Mouse (Mus musculus): ENCODE data around the gene Vmn1r129. TPM values are rescaled to one million over a fixed set of nuclear protein-coding genes. Genes with fewer than 3 reads are reported as not detected.
"Not testable (repeated sequence)": the region's sequence is repeated elsewhere in the genome, so short reads cannot be mapped to it uniquely, and the experiment has no call there.

Gene Vmn1r129
- total RNA-seq (2014; rRNA removed) (not detected in 2 replicates), polyA plus RNA-seq (2012; rRNA removed) (not detected in 2 replicates)

GRCm38 (mm10) chr7:21361191-21361590 is at the start of gene Vmn1r129:
Vmn1r129 (minus strand) TSS chr7:21361291.
- H3K79me2 ChIP-seq (ENCODE audit: control insufficient read depth, insufficient read depth, low read length); H3K27ac ChIP-seq (replicated peaks; ENCODE audit: insufficient read depth, low read depth, low read length); H3K27me3 ChIP-seq (ENCODE audit: control insufficient read depth, insufficient read depth, low read length); H3K4me1 ChIP-seq (ENCODE audit: control insufficient read depth, insufficient read depth, low read length); H3K4me3 ChIP-seq (ENCODE audit: insufficient read depth, low read depth, low read length); H3K9ac ChIP-seq (ENCODE audit: low read depth, low read length); DNase-seq (ENCODE audit: extremely low read depth, low read depth, low spot score); H3K36me3 ChIP-seq (ENCODE audit: control insufficient read depth, insufficient read depth, low read length): not testable (repeated sequence)
- no CpG with 5 or more reads among the region's 1 CpGs for WGBS

- not testable (repeated sequence) for H3K9ac ChIP-seq (ENCODE audit: low read depth, low read length); H3K79me2 ChIP-seq (ENCODE audit: control insufficient read depth, insufficient read depth, low read length); H3K27ac ChIP-seq (replicated peaks; ENCODE audit: insufficient read depth, low read depth, low read length); H3K36me3 ChIP-seq (ENCODE audit: control insufficient read depth, insufficient read depth, low read length); H3K27me3 ChIP-seq (ENCODE audit: control insufficient read depth, insufficient read depth, low read length); DNase-seq (ENCODE audit: extremely low read depth, low read depth, low spot score); H3K4me3 ChIP-seq (ENCODE audit: insufficient read depth, low read depth, low read length); H3K4me1 ChIP-seq (ENCODE audit: control insufficient read depth, insufficient read depth, low read length)
- 63% methylated on average over 1 of the region's 1 CpGs for WGBS
Observed at GRCm38 (mm10) chr7:21349073-21349472, 12.0 kb downstream of the Vmn1r129 start, which contains the start of gene Vmn1r128. Vmn1r128 (plus strand) TSS chr7:21349373.

- H3K27ac ChIP-seq (replicated peaks; ENCODE audit: insufficient read depth, low read depth, low read length); DNase-seq (ENCODE audit: extremely low read depth, low read depth, low spot score); H3K79me2 ChIP-seq (ENCODE audit: control insufficient read depth, insufficient read depth, low read length); H3K27me3 ChIP-seq (ENCODE audit: control insufficient read depth, insufficient read depth, low read length); H3K36me3 ChIP-seq (ENCODE audit: control insufficient read depth, insufficient read depth, low read length); H3K4me3 ChIP-seq (ENCODE audit: insufficient read depth, low read depth, low read length); H3K4me1 ChIP-seq (ENCODE audit: control insufficient read depth, insufficient read depth, low read length); H3K9ac ChIP-seq (ENCODE audit: low read depth, low read length): not testable (repeated sequence)
- WGBS: no CpG with 5 or more reads among the region's 3 CpGs
Observed at GRCm38 (mm10) chr7:21319761-21320160, 41.3 kb downstream of the Vmn1r129 start, which contains the start of gene Vmn1r127. Vmn1r127 (minus strand) TSS chr7:21319861.

Other genes starting within 250 kb of the Vmn1r129 start
- not detected in 2 replicates for gene Vmn1r122, start 227.2 kb downstream of the Vmn1r129 start, total RNA-seq (2014; rRNA removed)
- not detected in 2 replicates for gene Vmn1r122, start 227.2 kb downstream of the Vmn1r129 start, polyA plus RNA-seq (2012; rRNA removed)
- gene Vmn1r123, start 199.1 kb downstream of the Vmn1r129 start, total RNA-seq (2014; rRNA removed): not detected in 2 replicates
- not detected in 2 replicates for gene Vmn1r123, start 199.1 kb downstream of the Vmn1r129 start, polyA plus RNA-seq (2012; rRNA removed)
- gene Gm5157, start 170.9 kb downstream of the Vmn1r129 start, total RNA-seq (2014; rRNA removed): not detected in 2 replicates
- gene Gm5157, start 170.9 kb downstream of the Vmn1r129 start, polyA plus RNA-seq (2012; rRNA removed): not detected in 2 replicates
- gene Vmn1r124, start 100.7 kb downstream of the Vmn1r129 start, total RNA-seq (2014; rRNA removed): not detected in 2 replicates
- not detected in 2 replicates for gene Vmn1r124, start 100.7 kb downstream of the Vmn1r129 start, polyA plus RNA-seq (2012; rRNA removed)
- gene Vmn1r125, start 89.1 kb downstream of the Vmn1r129 start, total RNA-seq (2014; rRNA removed): not detected in 2 replicates
- gene Vmn1r125, start 89.1 kb downstream of the Vmn1r129 start, polyA plus RNA-seq (2012; rRNA removed): not detected in 2 replicates
- gene Vmn1r126, start 59.8 kb downstream of the Vmn1r129 start, total RNA-seq (2014; rRNA removed): not detected in 2 replicates
- gene Vmn1r126, start 59.8 kb downstream of the Vmn1r129 start, polyA plus RNA-seq (2012; rRNA removed): not detected in 2 replicates
- gene Vmn1r127, start 41.4 kb downstream of the Vmn1r129 start, total RNA-seq (2014; rRNA removed): not detected in 2 replicates
- gene Vmn1r127, start 41.4 kb downstream of the Vmn1r129 start, polyA plus RNA-seq (2012; rRNA removed): not detected in 2 replicates
- not detected in 2 replicates for gene Vmn1r128, start 11.9 kb downstream of the Vmn1r129 start, total RNA-seq (2014; rRNA removed)
- not detected in 2 replicates for gene Vmn1r128, start 11.9 kb downstream of the Vmn1r129 start, polyA plus RNA-seq (2012; rRNA removed)
- gene Gm6882, start 71.5 kb upstream of the Vmn1r129 start, total RNA-seq (2014; rRNA removed): not detected in 2 replicates
- gene Gm6882, start 71.5 kb upstream of the Vmn1r129 start, polyA plus RNA-seq (2012; rRNA removed): not detected in 2 replicates
- gene Vmn1r130, start 150.5 kb upstream of the Vmn1r129 start, total RNA-seq (2014; rRNA removed): not detected in 2 replicates
- not detected in 2 replicates for gene Vmn1r130, start 150.5 kb upstream of the Vmn1r129 start, polyA plus RNA-seq (2012; rRNA removed)
- gene Vmn1r131, start 184.8 kb upstream of the Vmn1r129 start, total RNA-seq (2014; rRNA removed): not detected in 2 replicates
- not detected in 2 replicates for gene Vmn1r131, start 184.8 kb upstream of the Vmn1r129 start, polyA plus RNA-seq (2012; rRNA removed)

Data from liver, adult 2 months (tissue).